Mouse (Mus musculus) midbrain, embryonic 14.5 days (tissue): Measurements from ENCODE around the gene Olfr1357. TPM values are rescaled to one million over a fixed set of nuclear protein-coding genes. Genes with fewer than 3 reads are reported as not detected.

Source experiments
- ATAC-seq: fragments of 200-750 bp; cut with Nextera tagmentation; 2 replicates; pipeline ENCODE4 v1.8.0; 2017; ENCODE audit warnings: moderate number of reproducible peaks, moderate library complexity; ENCODE audit not compliant: low FRiP score, low TSS enrichment
- DNase-seq: peaks from one replicate; pipeline ENCODE4 v3.0.0-alpha.2; 2015
- H3K27ac ChIP-seq: fragments of 300-500 bp; sonication (generic); replicated peaks from 2 replicates; pipeline ENCODE4 v1.5.1; 2014; ENCODE audit warnings: mild to moderate bottlenecking, low read depth, low read length, moderate library complexity
- H3K27me3 ChIP-seq: fragments of 300-500 bp; sonication (generic); 2 replicates; pipeline ENCODE4 v1.6.1; 2014; ENCODE audit warnings: low read length, control low read depth, mixed read lengths; ENCODE audit not compliant: control insufficient read depth, insufficient read depth
- H3K36me3 ChIP-seq: fragments of 300-500 bp; sonication (generic); 2 replicates; pipeline ENCODE4 v1.6.1; 2014; ENCODE audit warnings: low read length, control low read depth; ENCODE audit not compliant: control insufficient read depth, insufficient read depth
- H3K4me1 ChIP-seq: fragments of 300-500 bp; sonication (generic); 2 replicates; pipeline ENCODE4 v1.6.1; 2014; ENCODE audit warnings: mild to moderate bottlenecking, antibody characterized with exemption, low read length, control low read depth; ENCODE audit not compliant: control insufficient read depth, insufficient read depth
- H3K4me2 ChIP-seq: fragments of 300-500 bp; sonication (generic); 2 replicates; pipeline ENCODE4 v1.6.1; 2014; ENCODE audit warnings: mild to moderate bottlenecking, low read length, moderate library complexity
- H3K4me3 ChIP-seq: fragments of 300-500 bp; sonication (generic); replicated peaks from 2 replicates; pipeline ENCODE4 v1.5.1; 2014; ENCODE audit warnings: low read depth, low read length
- H3K9ac ChIP-seq: fragments of 300-500 bp; sonication (generic); replicated peaks from 2 replicates; pipeline ENCODE4 v1.6.1; 2014; ENCODE audit warnings: mild to moderate bottlenecking, low read length, moderate library complexity
- H3K9me3 ChIP-seq: fragments of 300-500 bp; sonication (generic); 2 replicates; pipeline ENCODE4 v1.6.1; 2016; ENCODE audit warnings: low read length, control low read depth, mixed read lengths; ENCODE audit not compliant: control insufficient read depth
- WGBS: fragments of 180-500 bp; shearing (Covaris S2); extraction: QIAGEN DNeasy Blood & Tissue Kit; methylation state at CpG from one replicate; pipeline ENCODE4 v1.1.7; 2014; 5-methylcytosine and 5-hydroxymethylcytosine counted together
- polyA plus RNA-seq: library from polyadenylated mRNA; unstranded; fragments of >200 nt; fragmentation: Nextera tagmentation; extraction: Ambion mirVana; gene quantifications from 2 replicates; pipeline ENCODE4 v1.2.1, GENCODE M21; 2014

Olfr1357 gene
- polyA plus RNA-seq, 1 experiment from 2014 or later, result not detected

DNA sequence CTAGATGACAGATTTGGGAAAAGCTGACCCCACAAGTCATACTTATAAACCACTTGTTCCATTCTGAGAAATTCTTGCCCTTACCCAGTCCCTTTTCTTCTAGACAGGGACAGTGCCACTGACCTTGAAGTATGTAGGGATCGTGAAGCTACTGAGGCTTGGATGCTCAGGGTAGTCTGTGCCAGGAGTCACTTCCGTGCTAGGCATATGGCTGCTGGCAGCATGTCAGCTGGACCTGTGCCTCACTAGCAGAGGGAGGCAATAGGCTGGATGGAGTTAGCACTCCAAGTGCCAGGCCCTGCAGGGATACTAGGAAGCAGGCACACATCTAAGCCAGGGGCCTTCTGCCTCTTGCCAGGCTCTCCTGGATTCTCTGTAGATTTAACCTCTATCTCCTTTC lies 42.2 kb downstream of the Olfr1357 start:
- H3K9me3 ChIP-seq, result no peaks in the 10 kb centered on the region
- no peaks in the 10 kb centered on the region for H3K27me3 ChIP-seq
- no peak overlapping the region for H3K27ac ChIP-seq
- DNase-seq (peak; percentile 46), ATAC-seq (no peak)
- H3K4me3 ChIP-seq, result no peak overlapping the region
- H3K36me3 ChIP-seq, result peaks cover 28% of the 10 kb centered on the region
- 0 out of 2 replicates have a peak overlapping the region, but pooled peaks have one; percentile 1 for H3K9ac ChIP-seq
- H3K4me1 ChIP-seq, result peaks cover 7% of the 10 kb centered on the region; the same call in 1 of the 2 replicates
- peak overlapping the region; percentile 73 for H3K4me2 ChIP-seq
- WGBS, result 80% methylated on average over 2 of the region's 2 CpGs

DNA sequence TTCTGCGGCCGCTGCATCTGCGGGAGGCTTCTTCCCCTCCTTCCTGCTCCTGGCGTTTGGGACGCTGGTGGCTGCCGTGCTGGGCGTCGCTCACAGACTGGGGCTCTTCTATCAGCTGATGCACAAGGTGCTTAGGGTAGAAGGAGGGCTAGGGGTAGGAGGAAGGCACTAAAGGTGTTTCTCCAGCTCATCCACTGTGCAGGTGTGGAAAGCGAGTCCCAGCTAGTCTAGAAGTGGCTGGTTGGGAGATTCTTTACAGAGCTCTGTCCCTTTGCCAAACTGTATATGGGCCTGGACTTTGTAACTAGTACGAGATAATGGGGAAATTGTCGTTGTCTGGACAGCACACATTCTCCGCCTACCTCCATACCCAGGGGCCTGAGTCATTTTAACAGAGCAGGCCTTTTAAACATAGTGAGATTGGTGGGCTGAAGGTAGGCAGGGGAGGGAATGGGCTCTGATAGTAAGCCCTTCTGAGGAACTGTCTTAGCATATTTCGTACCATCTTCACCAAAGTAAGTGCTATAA lies 42.7 kb downstream of the Olfr1357 start:
- peak overlapping the region; percentile 70 for H3K9ac ChIP-seq
- peaks cover 7% of the 10 kb centered on the region; the same call in 1 of the 2 replicates for H3K4me1 ChIP-seq
- ATAC-seq, result peak; percentile 47
- H3K27ac ChIP-seq, result peak overlapping the region; percentile 81
- H3K36me3 ChIP-seq, result peaks cover 26% of the 10 kb centered on the region
- no peaks in the 10 kb centered on the region for H3K27me3 ChIP-seq
- peak overlapping the region; percentile 60 for H3K4me3 ChIP-seq
- whole genome bisulfite sequencing, result 17% methylated on average over 13 of the region's 13 CpGs
- no peaks in the 10 kb centered on the region for H3K9me3 ChIP-seq
- peak overlapping the region; percentile 73 for H3K4me2 ChIP-seq
- DNase-seq, result no peak

DNA sequence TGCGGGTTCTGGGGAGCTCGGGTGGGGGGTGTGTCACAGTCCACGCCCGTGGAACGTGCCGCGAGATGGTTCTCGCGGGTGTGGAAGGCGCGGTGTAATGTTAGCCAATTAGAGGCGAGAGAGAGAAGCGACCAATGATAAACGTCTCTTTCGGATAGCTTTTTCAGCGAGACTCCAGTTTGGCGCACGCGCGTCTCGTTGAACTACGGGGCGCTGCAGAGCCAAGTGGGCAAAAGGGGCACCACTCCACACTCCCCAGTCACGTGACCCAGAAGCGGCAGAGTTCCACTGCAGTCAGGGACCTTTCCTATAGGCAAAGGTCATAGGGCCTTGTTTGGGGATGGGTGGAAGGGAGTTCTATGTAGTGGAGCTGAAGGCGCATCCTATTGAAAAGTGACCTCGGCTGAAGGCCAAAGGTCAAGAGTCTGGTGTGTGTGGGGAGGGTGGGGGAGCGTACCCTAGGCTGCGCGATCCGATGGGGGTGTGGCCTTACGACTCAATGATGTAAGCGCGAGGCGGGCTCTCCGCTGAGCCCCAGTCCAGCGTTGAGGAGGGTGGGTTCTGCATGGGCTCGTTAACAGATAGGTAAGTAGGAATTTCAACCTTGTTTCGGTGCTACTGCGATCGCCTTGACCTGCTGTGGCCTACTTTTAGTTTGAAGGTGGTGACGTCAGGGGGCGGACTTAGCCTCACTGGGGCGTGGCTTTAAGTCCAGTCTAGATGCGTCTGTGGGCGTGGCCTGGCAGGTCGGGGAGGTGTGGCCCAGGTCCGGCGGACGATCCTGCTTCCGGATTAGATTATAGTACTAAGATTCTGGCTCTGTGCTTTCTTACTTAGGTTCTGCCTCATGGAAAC lies 43.4 kb downstream of the Olfr1357 start, which contains the start of gene Ilvbl:
Gene Ilvbl (plus strand): TSS at position 97 of the 855 bp plus-strand sequence.
- DNase-seq, result peak; percentile 97
- Histone ChIP-seq H3K4me1 (peaks cover 7% of the 10 kb centered on the region; the same call in 1 of the 2 replicates), H3K27me3 (no peaks in the 10 kb centered on the region), H3K27ac (peak within 1 kb of the TSS; percentile 81), H3K9ac (peak within 1 kb of the TSS; percentile 70), H3K9me3 (no peaks in the 10 kb centered on the region), H3K36me3 (peaks cover 19% of the 10 kb centered on the region), H3K4me3 (peak within 1 kb of the TSS; percentile 60), H3K4me2 (peak within 1 kb of the TSS; percentile 73)
- under 1% methylated on average over 51 of the region's 51 CpGs for WGBS
- peak; percentile 93 for ATAC-seq

DNA sequence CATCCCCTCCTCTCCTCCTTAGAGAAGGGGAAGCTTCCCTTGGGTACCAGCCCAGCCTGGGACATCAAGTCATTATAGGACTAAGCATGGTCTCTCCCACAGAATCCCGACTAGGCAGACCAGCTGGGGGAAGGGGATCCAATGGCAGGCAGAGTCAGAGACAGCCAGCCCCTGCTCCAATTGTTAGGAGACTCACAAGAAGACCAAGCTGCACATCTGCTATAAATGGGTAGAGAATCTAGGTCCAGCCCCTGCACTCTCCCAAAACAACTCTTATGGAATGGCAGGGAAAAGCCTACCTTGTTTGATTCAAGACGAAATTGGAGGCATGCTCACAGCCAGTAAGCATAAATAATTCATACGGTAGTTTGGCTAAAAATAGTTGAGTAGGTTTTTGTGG lies 44.6 kb downstream of the Olfr1357 start:
- H3K4me2 ChIP-seq, result no peak overlapping the region; the same call in 1 of the 2 replicates
- H3K4me3 ChIP-seq, result no peak overlapping the region
- no peaks in the 10 kb centered on the region for H3K9me3 ChIP-seq
- H3K4me1 ChIP-seq, result peaks cover 7% of the 10 kb centered on the region; the same call in 1 of the 2 replicates
- no peak overlapping the region for H3K27ac ChIP-seq
- peaks cover 10% of the 10 kb centered on the region; the same call in 1 of the 2 replicates for H3K36me3 ChIP-seq
- WGBS, result 75% methylated on average over 3 of the region's 3 CpGs
- DNase-seq (no peak), ATAC-seq (no peak)
- no peak overlapping the region for H3K9ac ChIP-seq
- H3K27me3 ChIP-seq, result no peaks in the 10 kb centered on the region

DNA sequence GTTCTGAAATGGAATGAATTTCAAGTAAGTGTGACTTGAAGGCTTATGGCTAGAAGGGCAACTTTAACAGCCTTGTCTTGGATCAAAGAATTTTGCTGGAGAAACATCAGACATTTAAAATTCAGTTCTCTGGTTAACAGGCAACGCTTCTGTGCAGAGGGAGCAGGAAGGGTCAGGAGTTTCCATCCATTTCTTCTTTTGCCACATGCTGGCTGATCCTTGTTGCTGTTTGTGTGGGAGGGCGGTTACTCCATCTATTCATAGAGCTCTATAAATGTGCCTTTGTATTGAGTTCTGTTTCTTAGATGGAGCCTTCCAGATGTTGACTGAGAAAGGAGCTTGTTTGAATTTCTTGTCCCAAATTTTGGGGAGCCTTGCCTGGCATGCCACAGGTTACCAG lies 47.0 kb downstream of the Olfr1357 start:
- Histone ChIP-seq H3K27me3 (no peaks in the 10 kb centered on the region), H3K4me3 (no peak overlapping the region), H3K36me3 (no peaks in the 10 kb centered on the region), H3K4me2 (no peak overlapping the region), H3K4me1 (peaks cover 7% of the 10 kb centered on the region; the same call in 1 of the 2 replicates), H3K27ac (no peak overlapping the region), H3K9me3 (no peaks in the 10 kb centered on the region), H3K9ac (no peak overlapping the region)
- DNase-seq (no peak), ATAC-seq (no peak)
- WGBS, result 64% methylated on average over 2 of the region's 2 CpGs

DNA sequence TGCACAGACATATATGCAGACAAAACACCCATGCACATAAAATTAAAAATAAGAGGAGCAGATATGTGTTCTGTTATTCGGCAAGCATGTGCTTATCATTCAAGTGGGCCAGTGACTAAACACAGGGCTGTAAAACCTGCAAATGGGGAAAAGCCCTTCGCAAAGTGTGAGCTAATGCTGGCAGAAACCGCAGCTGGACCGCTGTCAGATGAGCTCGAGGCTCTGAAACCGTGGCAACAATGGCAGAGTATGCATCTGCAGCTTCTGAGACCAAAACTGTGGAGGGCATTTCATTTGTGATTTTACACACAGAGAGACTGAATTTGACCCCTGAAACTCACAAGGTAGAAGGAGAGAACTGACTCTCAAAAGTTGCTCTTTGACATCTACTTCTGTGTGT lies 47.5 kb downstream of the Olfr1357 start:
- Histone ChIP-seq H3K4me3 (no peak overlapping the region), H3K36me3 (no peaks in the 10 kb centered on the region), H3K9ac (no peak overlapping the region), H3K9me3 (no peaks in the 10 kb centered on the region), H3K4me1 (peaks cover 4% of the 10 kb centered on the region; the same call in 1 of the 2 replicates), H3K27ac (no peak overlapping the region), H3K4me2 (no peak overlapping the region), H3K27me3 (no peaks in the 10 kb centered on the region)
- DNase-seq (no peak), ATAC-seq (no peak)
- WGBS, result 70% methylated on average over 6 of the region's 6 CpGs

DNA sequence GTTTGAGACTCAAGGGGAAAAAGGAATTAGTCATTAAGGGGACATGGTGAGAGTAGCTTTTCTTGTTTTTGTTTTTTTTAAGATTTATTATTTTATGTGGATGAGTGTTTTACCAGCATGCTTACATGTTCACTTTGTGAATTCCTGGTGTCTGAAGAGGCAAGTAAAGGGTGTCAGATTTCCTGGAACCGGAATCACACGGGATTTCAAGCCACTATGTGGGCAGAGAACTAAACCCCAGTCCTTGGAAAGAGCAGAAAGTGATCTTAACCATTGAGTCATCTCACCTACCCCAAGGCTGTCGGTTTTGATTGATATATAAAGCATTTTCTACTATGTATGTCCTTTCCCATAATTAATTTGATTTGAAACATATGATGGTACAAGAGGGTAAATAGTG lies 48.2 kb downstream of the Olfr1357 start:
- 65% methylated on average over 3 of the region's 3 CpGs for WGBS
- Histone ChIP-seq H3K4me1 (no peaks in the 10 kb centered on the region), H3K36me3 (no peaks in the 10 kb centered on the region), H3K4me3 (no peak overlapping the region), H3K9me3 (no peaks in the 10 kb centered on the region), H3K4me2 (no peak overlapping the region), H3K27ac (no peak overlapping the region), H3K9ac (no peak overlapping the region), H3K27me3 (no peaks in the 10 kb centered on the region)
- ATAC-seq, result no peak
- DNase-seq, result no peak

DNA sequence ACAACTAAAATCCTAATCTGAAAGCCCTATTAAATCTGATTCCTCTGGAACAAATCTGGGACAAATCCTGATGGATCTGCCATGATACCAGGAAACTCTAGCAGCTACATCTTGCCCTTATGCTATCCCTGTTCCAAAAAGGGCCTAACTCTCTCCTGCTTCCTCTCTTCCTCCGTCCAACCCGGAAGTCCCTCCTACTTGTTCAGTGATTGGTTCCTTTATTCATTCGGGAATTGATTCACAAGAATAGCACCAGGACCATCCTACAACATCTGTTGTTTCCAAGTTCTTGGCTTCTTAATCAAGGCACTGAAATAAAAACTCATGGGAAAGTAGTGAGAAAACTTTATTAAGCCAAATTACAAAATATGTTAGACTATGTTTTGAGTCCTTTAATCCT lies 48.7 kb downstream of the Olfr1357 start:
- DNase-seq (no peak), ATAC-seq (no peak)
- H3K27ac ChIP-seq, result no peak overlapping the region
- no peaks in the 10 kb centered on the region for H3K9me3 ChIP-seq
- 84% methylated on average over 3 of the region's 3 CpGs for WGBS
- H3K4me3 ChIP-seq, result no peak overlapping the region
- H3K27me3 ChIP-seq, result no peaks in the 10 kb centered on the region
- no peaks in the 10 kb centered on the region for H3K36me3 ChIP-seq
- no peak overlapping the region for H3K4me2 ChIP-seq
- H3K4me1 ChIP-seq, result no peaks in the 10 kb centered on the region
- H3K9ac ChIP-seq, result no peak overlapping the region
